Mouse (Mus musculus) erythroblast, embryonic 14.5 days (primary cell): ENCODE measurements around the gene Bzw1. TPM values are rescaled to one million over a fixed set of nuclear protein-coding genes. Genes with fewer than 3 reads are reported as not detected.

Experiments
- H3K27me3 ChIP-seq: 2 replicates; pipeline ENCODE4 v1.6.1; 2012; ENCODE audit warnings: inconsistent platforms; ENCODE audit not compliant: control insufficient read depth
- H3K36me3 ChIP-seq: 2 replicates; pipeline ENCODE4 v1.6.1; 2012; ENCODE audit warnings: mild to moderate bottlenecking, inconsistent platforms; ENCODE audit not compliant: control insufficient read depth
- H3K4me1 ChIP-seq: 2 replicates; pipeline ENCODE4 v1.6.1; 2012; ENCODE audit warnings: inconsistent platforms; ENCODE audit not compliant: control insufficient read depth
- H3K4me3 ChIP-seq: replicated peaks from 2 replicates; pipeline ENCODE3; 2012; ENCODE audit warnings: moderate library complexity, mild to moderate bottlenecking, inconsistent platforms
- H3K9me3 ChIP-seq: 2 replicates; pipeline ENCODE4 v1.6.1; 2012; ENCODE audit warnings: low read length, inconsistent platforms, mixed read lengths; ENCODE audit not compliant: control insufficient read depth
- GATA1 ChIP-seq: IDR thresholded peaks from 2 replicates; pipeline ENCODE4 v1.6.1; 2012; ENCODE audit warnings: low read length, inconsistent platforms, mixed read lengths
- TAL1 ChIP-seq: IDR thresholded peaks from 3 replicates; pipeline ENCODE4 v1.6.1; 2012; ENCODE audit warnings: low read length, inconsistent platforms, mixed read lengths
- polyA plus RNA-seq: library from polyadenylated mRNA; stranded (reverse); fragments of >175 nt; gene quantifications from 2 replicates; pipeline ENCODE4 v1.2.3, GENCODE M21; 2012

Bzw1 gene
- polyA plus RNA-seq: 0.15 and 0.30 TPM in 2 replicates

GRCm38 (mm10) chr1:58392652-58393283 lies at the start of gene Bzw1:
Gene Bzw1 (plus strand): TSS chr1:58392898.
- Histone ChIP-seq H3K9me3 (no peaks in the 10 kb centered on the region), H3K4me3 (peak within 1 kb of the TSS; percentile 92), H3K4me1 (peaks cover 34% of the 10 kb centered on the region), H3K36me3 (peaks cover 32% of the 10 kb centered on the region), H3K27me3 (no peaks in the 10 kb centered on the region)
- TF ChIP-seq TAL1 (no peak), GATA1 (no peak)

GRCm38 (mm10) chr1:58343861-58344260 lies 48.8 kb upstream of the Bzw1 start:
- TF ChIP-seq GATA1 (no peak), TAL1 (no peak)
- H3K4me1 ChIP-seq: no peaks in the 10 kb centered on the region
- no peak overlapping the region for H3K4me3 ChIP-seq
- H3K36me3 ChIP-seq: no peaks in the 10 kb centered on the region
- no peaks in the 10 kb centered on the region for H3K27me3 ChIP-seq
- no peaks in the 10 kb centered on the region for H3K9me3 ChIP-seq

GRCm38 (mm10) chr1:58344570-58344969 lies 48.1 kb upstream of the Bzw1 start:
- Histone ChIP-seq H3K4me3 (no peak overlapping the region), H3K27me3 (no peaks in the 10 kb centered on the region), H3K36me3 (no peaks in the 10 kb centered on the region), H3K9me3 (no peaks in the 10 kb centered on the region), H3K4me1 (no peaks in the 10 kb centered on the region)
- TF ChIP-seq TAL1 (no peak), GATA1 (no peak)

GRCm38 (mm10) chr1:58346159-58346558 lies 46.5 kb upstream of the Bzw1 start:
- Histone ChIP-seq H3K4me3 (no peak overlapping the region), H3K9me3 (no peaks in the 10 kb centered on the region), H3K36me3 (no peaks in the 10 kb centered on the region), H3K4me1 (no peaks in the 10 kb centered on the region), H3K27me3 (no peaks in the 10 kb centered on the region)
- no peak for TF ChIP-seq TAL1
- no peak for TF ChIP-seq GATA1

GRCm38 (mm10) chr1:58348712-58349111 lies 44.0 kb upstream of the Bzw1 start:
- Histone ChIP-seq H3K9me3 (no peaks in the 10 kb centered on the region), H3K4me3 (no peak overlapping the region), H3K4me1 (no peaks in the 10 kb centered on the region), H3K27me3 (no peaks in the 10 kb centered on the region), H3K36me3 (no peaks in the 10 kb centered on the region)
- TF ChIP-seq TAL1 (no peak), GATA1 (no peak)

- Histone ChIP-seq H3K9me3 (no peaks in the 10 kb centered on the region), H3K4me1 (no peaks in the 10 kb centered on the region), H3K4me3 (no peak overlapping the region), H3K27me3 (no peaks in the 10 kb centered on the region), H3K36me3 (no peaks in the 10 kb centered on the region)
- no peak for TF ChIP-seq GATA1
- no peak for TF ChIP-seq TAL1
Measured at GRCm38 (mm10) chr1:58353238-58353893, 39.3 kb upstream of the Bzw1 start.

- Histone ChIP-seq H3K4me1 (no peaks in the 10 kb centered on the region; the same call in 1 of the 2 replicates), H3K36me3 (no peaks in the 10 kb centered on the region), H3K4me3 (no peak overlapping the region), H3K27me3 (no peaks in the 10 kb centered on the region), H3K9me3 (no peaks in the 10 kb centered on the region)
- no peak for TF ChIP-seq TAL1
- TF ChIP-seq GATA1: no peak
Measured at GRCm38 (mm10) chr1:58358958-58359901, 33.5 kb upstream of the Bzw1 start.

- Histone ChIP-seq H3K27me3 (no peaks in the 10 kb centered on the region), H3K4me1 (peaks cover 3% of the 10 kb centered on the region; the same call in 1 of the 2 replicates), H3K4me3 (no peak overlapping the region), H3K36me3 (no peaks in the 10 kb centered on the region), H3K9me3 (peaks cover 4% of the 10 kb centered on the region)
- TF ChIP-seq TAL1: no peak
- no peak for TF ChIP-seq GATA1
Measured at GRCm38 (mm10) chr1:58362296-58362695, 30.4 kb upstream of the Bzw1 start.

GRCm38 (mm10) chr1:58364551-58364950 lies 28.1 kb upstream of the Bzw1 start:
- Histone ChIP-seq H3K9me3 (peaks cover 4% of the 10 kb centered on the region), H3K27me3 (no peaks in the 10 kb centered on the region), H3K36me3 (no peaks in the 10 kb centered on the region), H3K4me3 (no peak overlapping the region), H3K4me1 (peaks cover 3% of the 10 kb centered on the region; the same call in 1 of the 2 replicates)
- TF ChIP-seq GATA1: no peak
- no peak for TF ChIP-seq TAL1
